Mouse (Mus musculus): ENCODE data around the gene Car1.

- TF ChIP-seq MAX (IDR thresholded peaks at IDR 0.05; ENCODE audit: low read length) (no peak), ZKSCAN1 (IDR thresholded peaks at IDR 0.05; ENCODE audit: low read depth, low read length) (no peak), BHLHE40 (IDR thresholded peaks at IDR 0.05; ENCODE audit: borderline replicate concordance, low read depth, low read length) (no peak), GATA1 (IDR thresholded peaks at IDR 0.05; ENCODE audit: low read depth, low read length) (no peak), CTCF (IDR thresholded peaks at IDR 0.05 in 2 of 3, conservative IDR thresholded peaks at IDR 0.05 in 1 of 3; ENCODE audit: control insufficient read depth in 1 of 3, insufficient read depth in 1 of 3, low read depth in 2 of 3, low read length in 3 of 3, poor library complexity in 1 of 3, severe bottlenecking in 1 of 3) (no peak), TCF12 (IDR thresholded peaks at IDR 0.05; ENCODE audit: low read depth, low read length) (no peak), POLR2A (IDR thresholded peaks at IDR 0.05; ENCODE audit: control insufficient read depth in 1 of 2, insufficient read depth in 1 of 2, low read depth in 1 of 2, low read length in 2 of 2, poor library complexity in 1 of 2) (peak in 1 of 2 experiments; percentile 52; a peak in 1 of 4 replicates), UBTF (IDR thresholded peaks at IDR 0.05; ENCODE audit: borderline replicate concordance, insufficient read depth, low read depth, low read length) (no peak), EP300 (IDR thresholded peaks at IDR 0.05; ENCODE audit: low read depth in 1 of 2, low read length in 2 of 2) (no peak), TBP (IDR thresholded peaks at IDR 0.05; ENCODE audit: low read depth, low read length) (no peak), POLR2AphosphoS5 (IDR thresholded peaks at IDR 0.05; ENCODE audit: borderline replicate concordance, low read depth, low read length) (0 out of 2 replicates have a peak, but pooled peaks have one; percentile 58), CHD1 (IDR thresholded peaks at IDR 0.05; ENCODE audit: low read depth, low read length) (no peak)
Measured at GRCm38 (mm10) chr3:14797069-14797468, 11.1 kb downstream of the Car1 start.
